Mouse (Mus musculus) granulocyte monocyte progenitor cell, adult 5-6 weeks (primary cell): ENCODE data around the gene Thnsl1. TPM values are rescaled to one million over a fixed set of nuclear protein-coding genes. Genes with fewer than 3 reads are reported as not detected.
A peak's percentile ranks its signal among the peaks of the same experiment; 100 is the strongest.
"Not testable (repeated sequence)": the region's sequence is repeated elsewhere in the genome, so short reads cannot be mapped to it uniquely, and the experiment has no call there.

ENCODE experiments used
- ATAC-seq: replicated peaks from 2 replicates; pipeline ENCODE4 v1.8.0; 2016; ENCODE audit warnings: mild to moderate bottlenecking, moderate TSS enrichment, inconsistent platforms; ENCODE audit not compliant: poor library complexity, severe bottlenecking
- total RNA-seq, 2 experiments: library from RNA; stranded (forward) in 1 of 2; stranded (reverse) in 1 of 2; fragments of 200-712, 200-1000 nt in 1 of 2; fragments of >200 nt in 1 of 2; fragmentation: Nextera tagmentation in 1 of 2; gene quantifications; 2 replicates each; pipeline ENCODE4 v1.2.3; 2014 to 2017

The Thnsl1 gene
- total RNA-seq, 2 experiments from 2014 or later = 6.5 to 9.0 TPM

- no peak for ATAC-seq
These were observed 29.5 kb downstream of the Thnsl1 start for GRCm38 (mm10) chr2:21234871-21235648.

- peak; percentile 43 for ATAC-seq
These were observed 30.4 kb downstream of the Thnsl1 start for GRCm38 (mm10) chr2:21235844-21236386.

GRCm38 (mm10) chr2:21236846-21237245, 31.3 kb downstream of the Thnsl1 start:
- ATAC-seq = 0 out of 2 replicates have a peak, but pooled peaks have one; percentile 13

GRCm38 (mm10) chr2:21244104-21244503, 38.6 kb downstream of the Thnsl1 start:
- not testable (repeated sequence) for ATAC-seq

GRCm38 (mm10) chr2:21244986-21245385, 39.5 kb downstream of the Thnsl1 start:
- ATAC-seq = no peak

GRCm38 (mm10) chr2:21245477-21246102, 40.1 kb downstream of the Thnsl1 start:
- no peak for ATAC-seq

- no peak for ATAC-seq
These were observed 48.1 kb downstream of the Thnsl1 start for GRCm38 (mm10) chr2:21253644-21254043.

- no peak for ATAC-seq
These were observed 48.8 kb downstream of the Thnsl1 start for GRCm38 (mm10) chr2:21254308-21254707.

GRCm38 (mm10) chr2:21258281-21258680, 52.8 kb downstream of the Thnsl1 start:
- no peak for ATAC-seq

GRCm38 (mm10) chr2:21259081-21259480, 53.6 kb downstream of the Thnsl1 start:
- ATAC-seq = no peak

- ATAC-seq = no peak
These were observed 54.5 kb downstream of the Thnsl1 start for GRCm38 (mm10) chr2:21260060-21260459.

- ATAC-seq = peak; percentile 99
These were observed 56.0 kb downstream of the Thnsl1 start for GRCm38 (mm10) chr2:21261370-21262006.

GRCm38 (mm10) chr2:21264031-21264430, 58.5 kb downstream of the Thnsl1 start:
- ATAC-seq = no peak

Other genes starting within 250 kb of the Thnsl1 start
- gene Arhgap21, start 236.8 kb upstream of the Thnsl1 start, total RNA-seq (2014; fragmentation: Nextera tagmentation) = 40.6 and 58.6 TPM in 2 replicates
- 18.4 and 28.1 TPM in 2 replicates for gene Arhgap21, start 236.8 kb upstream of the Thnsl1 start, total RNA-seq (2017)
- 0.68 and 1.6 TPM in 2 replicates for gene Enkur, start 359 bp upstream of the Thnsl1 start, total RNA-seq (2014; fragmentation: Nextera tagmentation)
- 3.4 and 4.5 TPM in 2 replicates for gene Enkur, start 359 bp upstream of the Thnsl1 start, total RNA-seq (2017)
- not detected in 2 replicates for gene Gpr158, start 161.8 kb downstream of the Thnsl1 start, total RNA-seq (2014; fragmentation: Nextera tagmentation)
- not detected in 2 replicates for gene Gpr158, start 161.8 kb downstream of the Thnsl1 start, total RNA-seq (2017)